Mouse (Mus musculus) cortical plate, adult 2 months (tissue): ENCODE results near the gene Zfp872.

ENCODE experiments used
- CTCF ChIP-seq: fragments of 200-500 bp; IDR thresholded peaks from 2 replicates; pipeline ENCODE4 v1.5.1; 2011; ENCODE audit warnings: mild to moderate bottlenecking, control low read depth, low read length; ENCODE audit not compliant: insufficient read depth; ENCODE audit errors: extremely low read depth
- POLR2A ChIP-seq: fragments of 200-500 bp; IDR thresholded peaks from 2 replicates; pipeline ENCODE4 v1.6.1; 2011; ENCODE audit warnings: mild to moderate bottlenecking, low read length, control low read depth; ENCODE audit not compliant: insufficient read depth; ENCODE audit errors: extremely low read depth

DNA sequence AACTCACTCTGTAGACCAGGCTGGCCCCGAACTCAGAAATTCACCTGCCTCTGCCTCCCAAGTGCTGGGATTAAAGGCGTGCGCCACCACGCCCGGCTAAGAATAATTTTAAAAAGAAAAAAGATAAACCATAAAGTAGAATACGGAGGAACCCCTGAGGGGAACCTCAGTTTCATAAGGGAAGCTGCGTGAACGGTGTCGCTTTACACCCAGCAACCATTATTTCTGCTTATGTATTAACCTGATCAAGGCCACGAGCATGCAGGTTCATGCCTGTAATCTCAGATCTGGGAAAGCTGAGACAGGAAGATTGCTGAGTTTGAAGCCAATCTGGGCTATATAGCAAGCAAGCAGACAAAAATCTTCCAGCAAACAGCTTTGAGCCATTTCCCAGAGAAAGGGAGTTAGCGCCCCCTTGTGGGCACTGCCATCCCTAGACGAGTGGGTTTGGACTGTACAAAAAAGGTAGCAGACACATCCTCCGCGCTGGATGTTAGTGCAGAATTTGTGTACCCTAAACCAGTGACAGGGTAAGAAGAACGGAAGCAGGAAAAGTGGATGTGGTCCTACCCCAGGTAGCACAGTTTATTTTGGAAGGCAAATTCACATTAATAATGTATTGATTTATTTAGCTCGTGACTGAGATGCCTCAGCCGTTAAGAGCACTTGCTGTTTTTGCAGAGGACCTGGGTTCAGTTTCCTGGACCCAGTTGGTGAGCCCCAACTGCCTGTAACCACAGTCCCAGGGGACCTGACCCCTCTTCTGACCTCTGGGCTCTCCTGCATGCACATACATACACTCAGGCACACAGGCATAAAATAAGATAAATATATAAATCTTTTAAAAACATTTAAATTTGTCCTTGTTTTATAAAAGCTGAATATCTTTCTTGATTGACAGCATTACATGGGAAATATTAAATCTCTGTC is 44.5 kb upstream of the Zfp872 start:
- TF ChIP-seq CTCF (peak; percentile 94), POLR2A (no peak)
